Mouse (Mus musculus): ENCODE data around the gene Otof.

The Otof gene

GRCm38 (mm10) chr5:30423572-30424244 lies 38.0 kb downstream of the Otof start:
- in situ Hi-C loops (cut with MboI), result no loop called here

GRCm38 (mm10) chr5:30423121-30423520 lies 38.6 kb downstream of the Otof start:
- in situ Hi-C loops (cut with MboI), result no loop called here

- in situ Hi-C loops (cut with MboI), result no loop called here
Measured at GRCm38 (mm10) chr5:30416665-30417064, 45.1 kb downstream of the Otof start.

GRCm38 (mm10) chr5:30415876-30416275 lies 45.9 kb downstream of the Otof start:
- in situ Hi-C loops (cut with MboI), result no loop called here

- in situ Hi-C loops (cut with MboI), result no loop called here
Measured at GRCm38 (mm10) chr5:30415381-30415780, 46.4 kb downstream of the Otof start.

- in situ Hi-C loops (cut with MboI), result no loop called here
Measured at GRCm38 (mm10) chr5:30411524-30411923, 50.2 kb downstream of the Otof start.

- in situ Hi-C loops (cut with MboI), result no loop called here
Measured at GRCm38 (mm10) chr5:30406876-30407275, 54.9 kb downstream of the Otof start.

GRCm38 (mm10) chr5:30401165-30401564 lies 60.6 kb downstream of the Otof start:
- in situ Hi-C loops (cut with MboI), result no loop called here

- in situ Hi-C loops (cut with MboI), result no loop called here
Measured at GRCm38 (mm10) chr5:30400521-30400920, 61.2 kb downstream of the Otof start.

- in situ Hi-C loops (cut with MboI), result no loop called here
Measured at GRCm38 (mm10) chr5:30391473-30391872, 70.3 kb downstream of the Otof start.

- in situ Hi-C loops (cut with MboI), result no loop called here
Measured at GRCm38 (mm10) chr5:30389836-30390235, 71.9 kb downstream of the Otof start.

- in situ Hi-C loops (cut with MboI), result no loop called here
Measured at GRCm38 (mm10) chr5:30387726-30388125, 74.0 kb downstream of the Otof start.

GRCm38 (mm10) chr5:30382876-30383275 lies 78.9 kb downstream of the Otof start:
- in situ Hi-C loops (cut with MboI), result no loop called here

GRCm38 (mm10) chr5:30369426-30369825 lies 92.3 kb downstream of the Otof start:
- in situ Hi-C loops (cut with MboI), result no loop called here

- in situ Hi-C loops (cut with MboI), result no loop called here
Measured at GRCm38 (mm10) chr5:30367405-30367804, 94.3 kb downstream of the Otof start.

GRCm38 (mm10) chr5:30358436-30359099 lies 103.2 kb downstream of the Otof start:
- in situ Hi-C loops (cut with MboI), result no loop called here

- in situ Hi-C loops (cut with MboI), result no loop called here
Measured at GRCm38 (mm10) chr5:30356647-30357046, 105.1 kb downstream of the Otof start.

GRCm38 (mm10) chr5:30355559-30356159 lies 106.1 kb downstream of the Otof start:
- in situ Hi-C loops (cut with MboI), result no loop called here

GRCm38 (mm10) chr5:30355114-30355513 lies 106.6 kb downstream of the Otof start:
- in situ Hi-C loops (cut with MboI), result no loop called here

- in situ Hi-C loops (cut with MboI), result no loop called here
Measured at GRCm38 (mm10) chr5:30353605-30354004, 108.1 kb downstream of the Otof start.

- in situ Hi-C loops (cut with MboI), result no loop called here
Measured at GRCm38 (mm10) chr5:30343886-30344285, 117.8 kb downstream of the Otof start.

- in situ Hi-C loops (cut with MboI), result no loop called here
Measured at GRCm38 (mm10) chr5:30343107-30343506, 118.6 kb downstream of the Otof start.

- in situ Hi-C loops (cut with MboI), result no loop called here
Measured at GRCm38 (mm10) chr5:30342601-30343015, 119.1 kb downstream of the Otof start.

Measured in mature B cell (primary cell).